Mouse (Mus musculus) retina, postnatal 1 day (tissue): ENCODE results near the gene Snrk.

Experiments
- DNase-seq: peaks from one replicate; pipeline ENCODE4 v3.0.0-alpha.2; 2012

Snrk gene

DNA sequence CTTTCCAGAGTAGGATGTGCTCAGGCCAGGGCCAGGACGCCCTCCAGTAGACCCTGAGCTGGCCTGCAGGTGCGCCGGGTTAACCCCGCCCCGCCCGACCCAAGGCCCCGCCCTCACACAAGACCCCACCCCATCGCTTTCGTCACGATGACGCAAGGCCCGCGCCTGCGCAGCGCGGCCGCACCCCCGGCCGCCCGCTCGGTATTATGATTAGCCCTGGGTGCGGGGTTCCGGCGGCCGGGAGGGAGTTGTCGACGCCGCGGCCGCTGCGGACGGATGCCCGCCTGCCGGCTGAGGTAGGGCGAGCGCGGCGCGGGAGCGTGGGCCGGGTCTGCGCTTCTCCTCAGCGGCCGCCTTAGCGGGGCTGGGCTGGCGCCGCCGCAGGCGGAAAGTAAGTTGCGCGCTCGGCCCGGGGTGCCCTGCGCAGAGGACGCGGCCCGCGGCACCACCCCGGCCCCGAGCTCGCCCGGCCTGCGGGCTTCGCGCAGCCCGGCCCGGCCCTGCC lies at the start of gene Snrk:
Gene Snrk, plus strand, starts transcription at position 155 of the 505 bp plus-strand sequence.
- DNase-seq = peak; percentile 91

- DNase-seq = no peak
Measured at GRCm38 (mm10) chr9:122067654-122068053, 49.4 kb upstream of the Snrk start.

GRCm38 (mm10) chr9:122069560-122070174 lies 47.4 kb upstream of the Snrk start:
- DNase-seq = no peak

GRCm38 (mm10) chr9:122073980-122074379 lies 43.1 kb upstream of the Snrk start:
- no peak for DNase-seq

GRCm38 (mm10) chr9:122074575-122074974 lies 42.5 kb upstream of the Snrk start:
- DNase-seq = no peak

- no peak for DNase-seq
Measured at GRCm38 (mm10) chr9:122078456-122078855, 38.6 kb upstream of the Snrk start.

- no peak for DNase-seq
Measured at GRCm38 (mm10) chr9:122083698-122084097, 33.4 kb upstream of the Snrk start.

GRCm38 (mm10) chr9:122084175-122084574 lies 32.9 kb upstream of the Snrk start:
- no peak for DNase-seq

DNA sequence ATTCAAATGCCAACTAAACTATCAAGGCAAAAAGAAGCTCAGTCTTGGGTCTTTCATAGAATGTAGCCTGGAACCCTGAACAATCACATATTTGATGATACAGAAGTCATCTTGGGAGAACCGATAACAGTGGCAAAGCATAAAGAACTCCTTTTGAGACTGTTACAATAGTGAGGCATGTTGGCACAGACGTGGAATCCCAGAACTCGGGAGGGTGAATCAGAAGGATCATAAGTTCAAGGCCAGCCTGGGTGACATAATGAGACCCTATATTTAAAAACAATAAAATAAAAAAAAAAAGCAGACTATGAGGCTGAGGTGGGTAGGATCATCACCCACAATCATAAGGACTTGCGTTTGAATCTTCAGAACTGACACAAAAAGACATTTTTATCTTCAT lies 32.4 kb upstream of the Snrk start:
- no peak for DNase-seq

DNA sequence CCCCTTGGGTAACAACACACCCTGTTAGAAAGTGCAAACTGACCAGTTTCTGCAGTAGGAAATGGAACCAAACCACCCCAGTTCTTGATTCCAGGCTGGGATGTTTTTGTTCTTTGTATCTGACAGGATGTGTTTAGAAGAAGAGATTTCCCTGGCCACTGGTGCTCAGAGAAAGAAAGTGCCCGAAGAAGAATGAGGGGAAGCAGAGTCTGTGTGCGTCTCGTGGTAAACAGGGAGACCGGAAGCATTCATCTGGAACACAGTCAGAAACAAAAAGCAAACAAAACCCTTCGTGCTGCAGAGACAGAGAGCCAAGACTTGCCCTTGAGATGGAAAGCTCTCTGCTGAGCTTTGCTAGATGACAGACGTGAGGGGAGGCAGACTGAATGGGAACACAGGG lies 32.0 kb upstream of the Snrk start:
- no peak for DNase-seq

DNA sequence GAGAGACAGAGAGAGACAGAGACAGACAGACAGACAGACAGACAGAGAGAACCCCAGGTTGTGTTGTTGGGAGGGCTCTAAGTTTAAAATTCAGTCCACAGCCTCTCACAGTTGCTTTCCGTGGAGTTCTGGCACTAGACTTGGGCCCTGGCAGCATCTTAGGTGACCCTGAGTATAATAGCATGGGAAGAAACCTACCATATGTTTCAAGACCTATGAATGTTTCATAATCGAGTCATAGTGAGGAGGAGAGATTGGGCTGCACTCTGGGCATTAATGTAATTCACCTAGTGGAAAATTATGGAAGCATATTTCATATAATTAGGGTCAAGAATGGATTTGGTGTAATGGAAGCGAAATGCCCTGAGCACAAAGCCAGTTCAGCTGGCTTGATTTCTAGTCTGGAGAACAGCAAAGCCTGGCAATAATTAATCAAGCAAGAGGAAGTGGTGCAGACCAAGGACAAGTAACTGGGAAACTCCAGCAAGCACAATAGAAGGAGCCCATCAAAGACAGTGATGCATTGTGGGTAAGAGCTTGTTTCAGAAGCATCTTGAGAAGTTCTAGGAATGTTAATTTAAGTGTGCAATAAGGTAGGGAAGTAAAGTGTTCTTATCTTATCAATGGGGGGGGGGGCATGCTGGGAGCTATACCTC lies 31.4 kb upstream of the Snrk start:
- no peak for DNase-seq

- no peak for DNase-seq
Measured at GRCm38 (mm10) chr9:122087086-122087485, 30.0 kb upstream of the Snrk start.

GRCm38 (mm10) chr9:122091171-122091570 lies 25.9 kb upstream of the Snrk start:
- no peak for DNase-seq

- DNase-seq = no peak
Measured at GRCm38 (mm10) chr9:122091782-122092228, 25.3 kb upstream of the Snrk start.

DNA sequence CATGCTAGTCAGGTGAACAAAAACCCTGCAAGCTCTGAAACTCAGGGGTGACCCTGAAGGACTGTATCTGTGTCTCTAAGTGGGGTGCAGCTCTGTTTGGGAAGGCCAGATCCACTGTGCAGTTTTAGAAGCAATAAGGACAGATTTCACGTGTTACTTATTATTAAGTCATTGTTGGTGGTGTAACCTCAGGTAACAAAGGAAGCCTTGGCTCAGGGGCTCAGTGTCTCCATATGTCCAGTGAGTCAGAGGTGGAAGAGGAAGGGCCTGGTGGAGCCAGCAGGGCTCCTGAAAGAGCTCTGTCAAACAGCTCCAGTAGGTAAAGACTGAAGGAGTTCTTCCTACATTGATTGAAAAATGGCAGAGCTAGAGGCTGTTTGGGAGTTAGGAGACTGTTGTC lies 22.9 kb upstream of the Snrk start:
- no peak for DNase-seq

DNA sequence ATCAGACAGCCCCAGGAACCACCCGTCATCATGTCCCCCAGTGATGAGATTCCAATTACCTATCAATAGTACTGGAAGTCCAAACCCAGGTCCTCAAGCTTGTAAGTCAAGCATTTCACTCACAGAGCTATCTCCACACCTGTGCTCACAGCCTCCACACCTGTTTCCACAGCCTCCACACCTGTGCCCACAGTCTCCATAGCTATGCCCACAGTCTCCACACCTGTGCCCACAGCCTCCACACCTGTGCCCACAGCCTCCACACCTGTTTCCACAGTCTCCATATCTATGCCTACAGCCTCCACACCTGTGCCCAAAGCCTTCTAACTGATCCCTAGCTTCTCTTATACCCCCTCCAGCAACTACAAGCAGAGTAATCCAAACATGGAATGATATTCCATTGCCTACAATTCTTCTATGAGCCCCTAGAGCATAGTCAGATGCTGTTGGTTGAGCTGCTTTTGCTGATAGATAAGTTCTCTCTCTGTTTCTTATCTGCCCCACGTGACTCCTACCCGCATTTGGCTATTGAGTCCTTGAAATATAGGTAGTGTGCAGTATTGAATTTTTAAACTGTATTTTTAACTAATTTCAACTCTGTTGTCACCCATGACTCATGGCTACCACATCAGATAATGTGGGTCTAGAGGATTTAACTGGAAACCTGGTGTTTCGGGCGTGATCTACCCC lies 20.1 kb upstream of the Snrk start:
- no peak for DNase-seq

- no peak for DNase-seq
Measured at GRCm38 (mm10) chr9:122097535-122097934, 19.5 kb upstream of the Snrk start.

- no peak for DNase-seq
Measured at GRCm38 (mm10) chr9:122100584-122101127, 16.4 kb upstream of the Snrk start.

GRCm38 (mm10) chr9:122101196-122101595 lies 15.9 kb upstream of the Snrk start:
- DNase-seq = no peak

DNA sequence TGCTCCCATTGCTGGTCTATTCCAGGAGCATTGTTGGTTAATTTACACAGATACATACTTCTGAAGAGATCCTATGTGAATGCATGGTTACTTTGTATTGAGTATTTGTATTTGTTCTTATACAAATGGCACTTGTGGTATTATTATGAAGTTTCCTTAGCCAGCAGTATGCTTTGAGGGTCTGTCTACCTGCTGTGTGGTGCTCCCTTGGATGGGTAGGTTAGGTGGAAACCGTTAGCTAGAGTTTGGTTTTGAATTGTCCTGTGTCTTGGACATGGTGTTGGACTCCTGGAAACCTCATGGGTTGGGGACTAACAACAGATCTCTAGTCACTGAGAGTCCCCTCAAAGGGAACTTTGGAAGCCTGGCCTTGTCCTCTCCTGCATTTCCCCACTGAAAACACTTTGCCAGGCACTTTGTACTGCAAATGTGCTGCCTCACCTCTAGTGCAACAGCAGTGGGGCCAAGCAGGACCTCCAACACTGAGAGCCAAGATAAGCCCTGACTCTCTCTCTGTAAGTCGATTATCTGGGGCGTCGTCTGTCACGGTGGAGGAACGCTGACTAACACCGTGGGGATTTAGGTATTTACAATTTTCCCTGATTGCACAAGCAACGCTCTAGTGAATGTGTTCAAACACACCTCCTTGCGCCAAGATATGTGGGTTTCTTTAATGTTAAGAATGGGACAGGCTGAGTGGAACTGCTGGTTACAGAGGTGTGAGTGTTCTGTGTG lies 13.3 kb upstream of the Snrk start:
- DNase-seq = peak; percentile 52

- no peak for DNase-seq
Measured at GRCm38 (mm10) chr9:122104285-122104829, 12.7 kb upstream of the Snrk start.

GRCm38 (mm10) chr9:122107701-122108375 lies 9.2 kb upstream of the Snrk start:
- DNase-seq = no peak
